Mouse (Mus musculus) cortical plate, adult 2 months (tissue): ENCODE results near the gene BC034090. TPM values are rescaled to one million over a fixed set of nuclear protein-coding genes. Genes with fewer than 3 reads are reported as not detected.
A peak's percentile ranks its signal among the peaks of the same experiment; 100 is the strongest.
"Not testable (repeated sequence)": the region's sequence is repeated elsewhere in the genome, so short reads cannot be mapped to it uniquely, and the experiment has no call there.

Experiments
- H3K27ac ChIP-seq: fragments of 200-500 bp; 2 replicates; pipeline ENCODE4 v1.5.1; 2012; ENCODE audit warnings: low read length, control low read depth, inconsistent platforms; ENCODE audit not compliant: insufficient read depth
- H3K4me1 ChIP-seq: fragments of 200-500 bp; 2 replicates; pipeline ENCODE4 v1.6.1; 2011; ENCODE audit warnings: low read length; ENCODE audit not compliant: control insufficient read depth, insufficient read depth
- H3K4me3 ChIP-seq: fragments of 200-500 bp; 2 replicates; pipeline ENCODE4 v1.5.1; 2011; ENCODE audit warnings: mild to moderate bottlenecking, low read length, control low read depth; ENCODE audit not compliant: insufficient read depth
- CTCF ChIP-seq: fragments of 200-500 bp; IDR thresholded peaks from 2 replicates; pipeline ENCODE4 v1.5.1; 2011; ENCODE audit warnings: mild to moderate bottlenecking, control low read depth, low read length; ENCODE audit not compliant: insufficient read depth; ENCODE audit errors: extremely low read depth
- POLR2A ChIP-seq: fragments of 200-500 bp; IDR thresholded peaks from 2 replicates; pipeline ENCODE4 v1.6.1; 2011; ENCODE audit warnings: mild to moderate bottlenecking, low read length, control low read depth; ENCODE audit not compliant: insufficient read depth; ENCODE audit errors: extremely low read depth
- polyA plus RNA-seq: library from polyadenylated mRNA; depleted of rRNA; stranded (reverse); fragments of >200 nt; gene quantifications from 2 replicates; pipeline ENCODE4 v1.2.3, GENCODE M21; 2012

Gene BC034090
- polyA plus RNA-seq, 1 experiment: 13.2 TPM

- Histone ChIP-seq H3K27ac (peak overlapping the region; percentile 86), H3K4me3 (no peak overlapping the region), H3K4me1 (peaks cover 23% of the 10 kb centered on the region)
- no peak for TF ChIP-seq CTCF
- TF ChIP-seq POLR2A: no peak
Measured at GRCm38 (mm10) chr1:155200967-155201366, 43.3 kb downstream of the BC034090 start.

- no peak overlapping the region for H3K27ac ChIP-seq
- no peak overlapping the region for H3K4me3 ChIP-seq
- H3K4me1 ChIP-seq: peaks cover 20% of the 10 kb centered on the region
- TF ChIP-seq CTCF (no peak), POLR2A (no peak)
Measured at GRCm38 (mm10) chr1:155199522-155199921, 44.7 kb downstream of the BC034090 start.

- Histone ChIP-seq H3K27ac (no peak overlapping the region), H3K4me3 (no peak overlapping the region), H3K4me1 (peaks cover 9% of the 10 kb centered on the region)
- TF ChIP-seq CTCF (no peak), POLR2A (no peak)
Measured at GRCm38 (mm10) chr1:155196691-155197090, 47.6 kb downstream of the BC034090 start.

GRCm38 (mm10) chr1:155192805-155193368 lies 51.4 kb downstream of the BC034090 start:
- no peak overlapping the region for H3K27ac ChIP-seq
- TF ChIP-seq CTCF (no peak), POLR2A (no peak)
- H3K4me3 ChIP-seq: no peak overlapping the region
- no peaks in the 10 kb centered on the region for H3K4me1 ChIP-seq

DNA sequence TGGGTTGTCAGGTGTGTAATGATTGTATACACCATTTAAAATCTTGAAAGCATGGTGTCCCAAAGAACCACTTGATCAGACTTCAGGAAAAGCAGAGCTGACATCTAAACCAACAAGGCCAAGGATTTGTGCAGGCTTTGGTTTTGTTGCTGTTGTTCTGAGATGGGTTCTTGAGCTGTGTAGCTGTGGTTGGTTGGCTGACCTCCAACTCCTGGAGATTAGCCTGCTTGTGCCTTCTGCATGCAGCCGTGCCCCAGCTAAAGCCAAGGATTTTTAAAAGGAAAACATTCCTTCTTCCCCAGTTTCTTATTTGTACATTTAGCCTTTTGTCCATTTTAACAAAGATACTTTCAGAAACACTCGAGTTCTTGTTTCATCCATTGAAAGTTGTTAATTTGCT lies 52.6 kb downstream of the BC034090 start:
- TF ChIP-seq POLR2A: no peak
- TF ChIP-seq CTCF: no peak
- Histone ChIP-seq H3K27ac (no peak overlapping the region), H3K4me1 (no peaks in the 10 kb centered on the region), H3K4me3 (no peak overlapping the region)

DNA sequence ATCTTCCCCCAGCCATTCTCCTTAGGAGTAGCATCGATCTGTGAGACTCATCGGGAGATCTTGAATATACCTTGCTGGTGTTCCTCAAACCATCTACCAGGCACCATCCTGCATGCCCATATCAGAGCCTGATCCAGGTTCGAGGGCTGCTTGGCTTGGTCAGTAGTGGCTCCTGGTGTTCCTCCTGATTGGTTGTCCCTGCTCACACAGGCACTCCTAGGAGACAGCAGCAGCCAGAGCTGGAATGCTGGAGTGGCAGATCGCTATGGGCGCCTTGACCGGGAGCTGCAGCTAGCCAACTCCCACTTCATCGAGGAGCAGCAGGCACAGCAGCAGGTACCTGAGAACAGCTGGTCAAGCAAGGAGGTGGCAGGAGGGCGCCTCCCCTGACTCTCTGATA lies 53.0 kb downstream of the BC034090 start:
- TF ChIP-seq POLR2A (no peak), CTCF (no peak)
- H3K27ac ChIP-seq: no peak overlapping the region
- H3K4me3 ChIP-seq: no peak overlapping the region
- H3K4me1 ChIP-seq: no peaks in the 10 kb centered on the region

- Histone ChIP-seq H3K4me1 (no peaks in the 10 kb centered on the region), H3K27ac (no peak overlapping the region), H3K4me3 (no peak overlapping the region)
- TF ChIP-seq CTCF (no peak), POLR2A (no peak)
Measured at GRCm38 (mm10) chr1:155188656-155189055, 55.6 kb downstream of the BC034090 start.

GRCm38 (mm10) chr1:155184191-155184590 lies 60.1 kb downstream of the BC034090 start:
- no peak for TF ChIP-seq POLR2A
- H3K4me1 ChIP-seq: no peaks in the 10 kb centered on the region; the same call in 1 of the 2 replicates
- H3K4me3 ChIP-seq: no peak overlapping the region
- no peak overlapping the region for H3K27ac ChIP-seq

- Histone ChIP-seq H3K4me3 (no peak overlapping the region), H3K27ac (no peak overlapping the region), H3K4me1 (peaks cover 2% of the 10 kb centered on the region)
- TF ChIP-seq POLR2A (no peak), CTCF (no peak)
Measured at GRCm38 (mm10) chr1:155178192-155178924, 65.9 kb downstream of the BC034090 start.

- no peak for TF ChIP-seq CTCF
- Histone ChIP-seq H3K4me3 (no peak overlapping the region), H3K4me1 (peaks cover 4% of the 10 kb centered on the region; the same call in 1 of the 2 replicates), H3K27ac (no peak overlapping the region)
Measured at GRCm38 (mm10) chr1:155174424-155174823, 69.8 kb downstream of the BC034090 start.

GRCm38 (mm10) chr1:155173644-155174016 lies 70.6 kb downstream of the BC034090 start:
- not testable (repeated sequence) for H3K27ac ChIP-seq, H3K4me1 ChIP-seq, H3K4me3 ChIP-seq
